Mouse (Mus musculus): Measurements from ENCODE around the gene Rdm1. TPM values are rescaled to one million over a fixed set of nuclear protein-coding genes. Genes with fewer than 3 reads are reported as not detected.
A peak's percentile ranks its signal among the peaks of the same experiment; 100 is the strongest.

Rdm1 gene
- total and polyA plus RNA-seq, 3 experiments: 6.5 to 6.8 TPM; not detected in 1

GRCm38 (mm10) chr11:101664825-101665635 lies 38.0 kb downstream of the Rdm1 start, which contains the start of gene Arl4d (continued):
- TF ChIP-seq ZNF384 (IDR thresholded peaks at IDR 0.05; ENCODE audit: low read depth, low read length): no peak
- TF ChIP-seq GATA1 (IDR thresholded peaks at IDR 0.05; ENCODE audit: low read depth, low read length): 0 out of 2 replicates have a peak, but pooled peaks have one; percentile 16
- no peak for TF ChIP-seq UBTF (IDR thresholded peaks at IDR 0.05; ENCODE audit: borderline replicate concordance, insufficient read depth, low read depth, low read length)
- TF ChIP-seq POLR2A (IDR thresholded peaks at IDR 0.05; ENCODE audit: control insufficient read depth in 1 of 2, insufficient read depth in 1 of 2, low read depth in 1 of 2, low read length in 2 of 2, poor library complexity in 1 of 2): peak; percentile 78 to 96; a peak in 3 of 4 replicates

- peak; percentile 83 for DNase-seq (ENCODE audit: low read depth, low spot score)
- Histone ChIP-seq H3K9me3 (replicated peaks; ENCODE audit: insufficient read depth, low read length) (no peaks in the 10 kb centered on the region), H3K4me3 (ENCODE audit: control insufficient read depth in 1 of 2, insufficient read depth in 1 of 2, low read depth in 2 of 2, low read length in 2 of 2) (peak overlapping the region; percentile 50 to 59), H3K27ac (ENCODE audit: control insufficient read depth, low read depth, low read length) (peak overlapping the region; percentile 30; the same call in 1 of the 2 replicates), H3K4me1 (ENCODE audit: control insufficient read depth in 1 of 2, insufficient read depth in 2 of 2, low read length in 2 of 2) (peaks cover 5 to 42% of the 10 kb centered on the region in 2 experiments; a peak in 3 of 4 replicates), H3K36me3 (ENCODE audit: control insufficient read depth in 1 of 2, insufficient read depth in 2 of 2, low read length in 2 of 2) (peaks cover 0 to 26% of the 10 kb centered on the region in 2 experiments; a peak in 2 of 4 replicates), H3K27me3 (ENCODE audit: control insufficient read depth in 1 of 2, insufficient read depth in 2 of 2, low read length in 2 of 2) (no peaks in the 10 kb centered on the region), H3K9ac (ENCODE audit: control insufficient read depth, low read depth, low read length, poor library complexity, severe bottlenecking) (peak overlapping the region; percentile 51), H3K79me2 (ENCODE audit: control insufficient read depth, insufficient read depth, low read length, poor library complexity) (no peaks in the 10 kb centered on the region)
- TF ChIP-seq RCOR1 (IDR thresholded peaks at IDR 0.05; ENCODE audit: low read depth, low read length) (peak; percentile 96), MYB (IDR thresholded peaks at IDR 0.05; ENCODE audit: low read depth, low read length) (0 out of 2 replicates have a peak, but pooled peaks have one; percentile 24), SMC3 (IDR thresholded peaks at IDR 0.05; ENCODE audit: low read depth, low read length) (no peak)
These were observed 38.6 kb downstream of the Rdm1 start for GRCm38 (mm10) chr11:101665636-101665992.

GRCm38 (mm10) chr11:101666626-101667345 lies 39.8 kb downstream of the Rdm1 start:
- Histone ChIP-seq H3K79me2 (ENCODE audit: control insufficient read depth, insufficient read depth, low read length, poor library complexity) (no peaks in the 10 kb centered on the region), H3K27me3 (ENCODE audit: control insufficient read depth in 1 of 2, insufficient read depth in 2 of 2, low read length in 2 of 2) (no peaks in the 10 kb centered on the region), H3K36me3 (ENCODE audit: control insufficient read depth in 1 of 2, insufficient read depth in 2 of 2, low read length in 2 of 2) (peaks cover 0 to 26% of the 10 kb centered on the region in 2 experiments; a peak in 2 of 4 replicates), H3K27ac (ENCODE audit: control insufficient read depth, low read depth, low read length) (no peak overlapping the region), H3K4me3 (ENCODE audit: control insufficient read depth in 1 of 2, insufficient read depth in 1 of 2, low read depth in 2 of 2, low read length in 2 of 2) (no peak overlapping the region), H3K9me3 (replicated peaks; ENCODE audit: insufficient read depth, low read length) (no peaks in the 10 kb centered on the region), H3K4me1 (ENCODE audit: control insufficient read depth in 1 of 2, insufficient read depth in 2 of 2, low read length in 2 of 2) (peaks cover 5 to 43% of the 10 kb centered on the region in 2 experiments; a peak in 3 of 4 replicates), H3K9ac (ENCODE audit: control insufficient read depth, low read depth, low read length, poor library complexity, severe bottlenecking) (no peak overlapping the region)
- TF ChIP-seq TCF12 (IDR thresholded peaks at IDR 0.05; ENCODE audit: low read depth, low read length): no peak
- TF ChIP-seq POLR2AphosphoS5 (IDR thresholded peaks at IDR 0.05; ENCODE audit: borderline replicate concordance, low read depth, low read length): no peak
- no peak for TF ChIP-seq MXI1 (IDR thresholded peaks at IDR 0.05; ENCODE audit: low read depth, low read length)
- TF ChIP-seq KAT2A (conservative IDR thresholded peaks at IDR 0.05; ENCODE audit: low read depth, low read length): no peak
- no peak for TF ChIP-seq ELF1 (IDR thresholded peaks at IDR 0.05; ENCODE audit: low read depth, low read length)
- no peak for TF ChIP-seq TBP (IDR thresholded peaks at IDR 0.05; ENCODE audit: low read depth, low read length)
- TF ChIP-seq JUND (IDR thresholded peaks at IDR 0.05; ENCODE audit: low read depth, low read length): no peak
- TF ChIP-seq GABPA (IDR thresholded peaks at IDR 0.05; ENCODE audit: low read depth, low read length): no peak
- TF ChIP-seq USF1 (IDR thresholded peaks at IDR 0.05; ENCODE audit: low read depth, low read length): no peak
- TF ChIP-seq CTCF (IDR thresholded peaks at IDR 0.05 in 2 of 3, conservative IDR thresholded peaks at IDR 0.05 in 1 of 3; ENCODE audit: control insufficient read depth in 1 of 3, insufficient read depth in 1 of 3, low read depth in 2 of 3, low read length in 3 of 3, poor library complexity in 1 of 3, severe bottlenecking in 1 of 3): no peak
- no peak for TF ChIP-seq ETS1 (IDR thresholded peaks at IDR 0.05; ENCODE audit: low read depth, low read length)
- no peak for TF ChIP-seq MEF2A (IDR thresholded peaks at IDR 0.05; ENCODE audit: extremely low read depth, insufficient replicate concordance, low read depth, low read length, poor library complexity, severe bottlenecking)
- no peak for DNase-seq (ENCODE audit: low read depth, low spot score)
